Mouse (Mus musculus): ENCODE results near the gene Ager. TPM values are rescaled to one million over a fixed set of nuclear protein-coding genes. Genes with fewer than 3 reads are reported as not detected.

The Ager gene
- polyA plus RNA-seq, 1 experiment from 2014 or later = 3.1 TPM

- H3K27me3 ChIP-seq (replicated peaks) = no peaks in the 10 kb centered on the region
- no peaks in the 10 kb centered on the region for H3K36me3 ChIP-seq
- H3K4me2 ChIP-seq = peak overlapping the region; percentile 97
- H3K4me1 ChIP-seq = peaks cover 42% of the 10 kb centered on the region
- H3K9ac ChIP-seq = peak overlapping the region; percentile 88
- peak overlapping the region; percentile 87 for H3K4me3 ChIP-seq (replicated peaks)
- no peaks in the 10 kb centered on the region for H3K9me3 ChIP-seq
- 31% methylated on average over 32 of the region's 32 CpGs for WGBS
- H3K27ac ChIP-seq = peak overlapping the region; percentile 99
- ATAC-seq (ENCODE audit: insufficient read depth, low FRiP score, low read depth) = 0 out of 2 replicates have a peak, but pooled peaks have one; percentile 0
Measured at GRCm38 (mm10) chr17:34585877-34586771, 11.5 kb upstream of the Ager start.

- H3K9me3 ChIP-seq = no peaks in the 10 kb centered on the region
- WGBS = 1% methylated on average over 38 of the region's 38 CpGs
- H3K4me1 ChIP-seq = peaks cover 48% of the 10 kb centered on the region
Measured at GRCm38 (mm10) chr17:34586796-34587422, 10.8 kb upstream of the Ager start.

GRCm38 (mm10) chr17:34587423-34587811, 10.2 kb upstream of the Ager start:
- under 1% methylated on average over 47 of the region's 50 CpGs for WGBS
- no peaks in the 10 kb centered on the region for H3K27me3 ChIP-seq (replicated peaks)
- H3K4me3 ChIP-seq (replicated peaks) = peak overlapping the region; percentile 87
- H3K4me2 ChIP-seq = peak overlapping the region; percentile 97
- no peaks in the 10 kb centered on the region for H3K36me3 ChIP-seq
- H3K27ac ChIP-seq = peak overlapping the region; percentile 99
- H3K9me3 ChIP-seq = no peaks in the 10 kb centered on the region
- peak; percentile 88 for ATAC-seq (ENCODE audit: insufficient read depth, low FRiP score, low read depth)
- H3K9ac ChIP-seq = peak overlapping the region; percentile 88
- H3K4me1 ChIP-seq = peaks cover 48% of the 10 kb centered on the region

More at GRCm38 (mm10) chr17:34586796-34587422, 10.8 kb upstream of the Ager start:
- peak; percentile 80 for ATAC-seq (ENCODE audit: insufficient read depth, low FRiP score, low read depth)
- Histone ChIP-seq H3K9ac (peak overlapping the region; percentile 88), H3K4me3 (replicated peaks) (peak overlapping the region; percentile 87), H3K27me3 (replicated peaks) (no peaks in the 10 kb centered on the region), H3K36me3 (no peaks in the 10 kb centered on the region), H3K4me2 (peak overlapping the region; percentile 97), H3K27ac (peak overlapping the region; percentile 99)

GRCm38 (mm10) chr17:34587814-34588213, 9.8 kb upstream of the Ager start:
- H3K36me3 ChIP-seq = no peaks in the 10 kb centered on the region
- no peaks in the 10 kb centered on the region for H3K9me3 ChIP-seq
- H3K27ac ChIP-seq = peak overlapping the region; percentile 99
- H3K27me3 ChIP-seq (replicated peaks) = no peaks in the 10 kb centered on the region
- ATAC-seq (ENCODE audit: insufficient read depth, low FRiP score, low read depth) = 0 out of 2 replicates have a peak, but pooled peaks have one; percentile 0
- H3K4me2 ChIP-seq = peak overlapping the region; percentile 97
- H3K4me1 ChIP-seq = peaks cover 48% of the 10 kb centered on the region
- H3K9ac ChIP-seq = peak overlapping the region; percentile 88
- WGBS = 4% methylated on average over 19 of the region's 19 CpGs
- peak overlapping the region; percentile 87 for H3K4me3 ChIP-seq (replicated peaks)

- no peak overlapping the region for H3K27ac ChIP-seq
- H3K36me3 ChIP-seq = no peaks in the 10 kb centered on the region
- peaks cover 49% of the 10 kb centered on the region for H3K4me1 ChIP-seq
- no peak for ATAC-seq (ENCODE audit: insufficient read depth, low FRiP score, low read depth)
- no peak overlapping the region for H3K4me3 ChIP-seq (replicated peaks)
- WGBS = 66% methylated on average over 3 of the region's 3 CpGs
- no peaks in the 10 kb centered on the region for H3K9me3 ChIP-seq
- H3K4me2 ChIP-seq = peak overlapping the region; percentile 87; the same call in 1 of the 2 replicates
- H3K9ac ChIP-seq = no peak overlapping the region
- no peaks in the 10 kb centered on the region for H3K27me3 ChIP-seq (replicated peaks)
Measured at GRCm38 (mm10) chr17:34588767-34589166, 8.9 kb upstream of the Ager start.

GRCm38 (mm10) chr17:34589206-34589605, 8.5 kb upstream of the Ager start:
- no peaks in the 10 kb centered on the region for H3K9me3 ChIP-seq
- H3K36me3 ChIP-seq = no peaks in the 10 kb centered on the region
- peak overlapping the region; percentile 96 for H3K27ac ChIP-seq
- H3K4me1 ChIP-seq = peaks cover 53% of the 10 kb centered on the region
- no peak overlapping the region for H3K9ac ChIP-seq
- 38% methylated on average over 7 of the region's 7 CpGs for WGBS
- peak overlapping the region; percentile 13; the same call in 1 of the 2 replicates for H3K4me3 ChIP-seq (replicated peaks)
- H3K4me2 ChIP-seq = peak overlapping the region; percentile 87
- no peak for ATAC-seq (ENCODE audit: insufficient read depth, low FRiP score, low read depth)
- H3K27me3 ChIP-seq (replicated peaks) = no peaks in the 10 kb centered on the region

GRCm38 (mm10) chr17:34589681-34590101, 8.0 kb upstream of the Ager start, which contains the start of gene Gpsm3:
Gene Gpsm3, plus strand, starts transcription at chr17:34589806.
- peaks cover 4% of the 10 kb centered on the region; the same call in 1 of the 2 replicates for H3K36me3 ChIP-seq
- ATAC-seq (ENCODE audit: insufficient read depth, low FRiP score, low read depth) = no peak
- H3K4me1 ChIP-seq = peaks cover 58% of the 10 kb centered on the region
- no peaks in the 10 kb centered on the region for H3K27me3 ChIP-seq (replicated peaks)
- H3K9ac ChIP-seq = peak within 1 kb of the TSS; percentile 16; the same call in 1 of the 2 replicates
- H3K27ac ChIP-seq = peak within 1 kb of the TSS; percentile 96
- H3K4me3 ChIP-seq (replicated peaks) = peak within 1 kb of the TSS; percentile 13
- no peaks in the 10 kb centered on the region for H3K9me3 ChIP-seq
- H3K4me2 ChIP-seq = peak within 1 kb of the TSS; percentile 87
- WGBS = 14% methylated on average over 7 of the region's 7 CpGs

GRCm38 (mm10) chr17:34590154-34590987, 7.3 kb upstream of the Ager start:
- H3K36me3 ChIP-seq = peaks cover 7% of the 10 kb centered on the region; the same call in 1 of the 2 replicates
- 66% methylated on average over 15 of the region's 15 CpGs for WGBS
- H3K9me3 ChIP-seq = no peaks in the 10 kb centered on the region
- peak overlapping the region; percentile 13 for H3K4me3 ChIP-seq (replicated peaks)
- no peak for ATAC-seq (ENCODE audit: insufficient read depth, low FRiP score, low read depth)
- peak overlapping the region; percentile 87 for H3K4me2 ChIP-seq
- H3K27ac ChIP-seq = peak overlapping the region; percentile 96
- peaks cover 63% of the 10 kb centered on the region for H3K4me1 ChIP-seq
- H3K9ac ChIP-seq = peak overlapping the region; percentile 16; the same call in 1 of the 2 replicates
- no peaks in the 10 kb centered on the region for H3K27me3 ChIP-seq (replicated peaks)

- ATAC-seq (ENCODE audit: insufficient read depth, low FRiP score, low read depth) = no peak
- Histone ChIP-seq H3K4me2 (peak within 1 kb of the TSS; percentile 87), H3K27me3 (replicated peaks) (no peaks in the 10 kb centered on the region), H3K4me1 (peaks cover 64% of the 10 kb centered on the region), H3K36me3 (peaks cover 14% of the 10 kb centered on the region; the same call in 1 of the 2 replicates), H3K4me3 (replicated peaks) (peak within 1 kb of the TSS; percentile 71), H3K9me3 (no peaks in the 10 kb centered on the region), H3K27ac (peak within 1 kb of the TSS; percentile 96), H3K9ac (peak within 1 kb of the TSS; percentile 91)
- 4% methylated on average over 21 of the region's 21 CpGs for WGBS
Measured at GRCm38 (mm10) chr17:34591029-34591993, 6.4 kb upstream of the Ager start, which contains the start of gene Pbx2. Gene Pbx2, plus strand, starts transcription at chr17:34591266.

- Histone ChIP-seq H3K4me2 (peak overlapping the region; percentile 87), H3K4me3 (replicated peaks) (peak overlapping the region; percentile 71), H3K4me1 (peaks cover 58% of the 10 kb centered on the region), H3K9ac (peak overlapping the region; percentile 91), H3K27ac (peak overlapping the region; percentile 96), H3K36me3 (peaks cover 14% of the 10 kb centered on the region; the same call in 1 of the 2 replicates), H3K27me3 (replicated peaks) (no peaks in the 10 kb centered on the region), H3K9me3 (no peaks in the 10 kb centered on the region)
- ATAC-seq (ENCODE audit: insufficient read depth, low FRiP score, low read depth) = peak; percentile 12; the same call in 1 of the 2 replicates
- whole genome bisulfite sequencing = 1% methylated on average over 31 of the region's 35 CpGs
Measured at GRCm38 (mm10) chr17:34591994-34592375, 5.7 kb upstream of the Ager start.
